In genomic region chr14:122243874-122244273, GRCm38 (mm10) we compare ENCODE assay signal across 23 mouse cellular contexts.
DNase-seq lines count a peak whose midpoint lies in the region; ATAC-seq and TF ChIP-seq lines count a peak whose summit lies in the region.
"Had no signal": no experiment of that assay in that cellular context is flagged by ENCODE, and none has a peak within 500 bp of the region (broad histone marks: within the 10 kb centered on the region; RNA-seq: fewer than 3 reads in every experiment).

No protein-coding gene starts in this region.

- no peak overlapping the region for H3K4me3 ChIP-seq in G1E (ENCODE audit: low read depth, low read length)
- H3K4me3 ChIP-seq: embryonic facial prominence, embryonic 12.5 days; embryonic facial prominence, embryonic 15.5 days; gastrocnemius, adult 2 months; hindbrain, embryonic 12.5 days; hindbrain, embryonic 15.5 days had no signal

- no peaks in the 10 kb centered on the region for H3K9me3 ChIP-seq in G1E (replicated peaks)
- H3K9me3 ChIP-seq: embryonic facial prominence, embryonic 12.5 days; embryonic facial prominence, embryonic 15.5 days; hindbrain, embryonic 12.5 days; hindbrain, embryonic 15.5 days had no signal

- H3K36me3 ChIP-seq in G1E (replicated peaks), result peaks cover 14% of the 10 kb centered on the region
- H3K36me3 ChIP-seq: embryonic facial prominence, embryonic 12.5 days; embryonic facial prominence, embryonic 15.5 days; hindbrain, embryonic 12.5 days; hindbrain, embryonic 15.5 days had no signal

- no peaks in the 10 kb centered on the region for H3K27me3 ChIP-seq in G1E (ENCODE audit: insufficient read depth, low read length)
- H3K27me3 ChIP-seq: embryonic facial prominence, embryonic 12.5 days; embryonic facial prominence, embryonic 15.5 days; hindbrain, embryonic 12.5 days; hindbrain, embryonic 15.5 days had no signal

- DNase-seq in A20 (ENCODE audit: low read depth, low spot score), result peak; percentile 33
- no peak for DNase-seq in G1E (ENCODE audit: low spot score)
- no peak for DNase-seq in Muller cell, postnatal 12 days (ENCODE audit: inconsistent ontology term)
- no peak for DNase-seq in kidney, postnatal 4 days
- no peak for DNase-seq in c-Kit-positive CD71-positive TER-119-positive erythroid progenitor cells, embryonic 14.5 days (ENCODE audit: low spot score)
- DNase-seq: adrenal gland, postnatal 10 days; adrenal gland, postnatal 36 days; cerebellum, adult 11 months; cerebellum, adult 8-10 months; cerebellum, postnatal 10 days; cerebellum, postnatal 36 days; embryo, embryonic 11 days; forebrain, postnatal 0 days; gastrocnemius, adult 2 months; gastrocnemius, postnatal 14 days; heart, adult 18-20 months had no signal

- peak; percentile 65 for ATAC-seq in G1E (ENCODE audit: extremely low read depth, insufficient number of reproducible peaks, low FRiP score, poor library complexity, severe bottlenecking)
- ATAC-seq in granulocyte monocyte progenitor cell, adult 5-6 weeks (replicated peaks; ENCODE audit: poor library complexity, severe bottlenecking), result peak; percentile 27; the same call in 1 of the 2 replicates
- ATAC-seq: forebrain, embryonic 14.5 days; forebrain, postnatal 0 days; intestine, postnatal 0 days had no signal

- peaks cover 5% of the 10 kb centered on the region for H3K4me1 ChIP-seq in G1E (ENCODE audit: insufficient read depth, low read depth, low read length)
- H3K4me1 ChIP-seq: embryonic facial prominence, embryonic 12.5 days; embryonic facial prominence, embryonic 15.5 days; hindbrain, embryonic 12.5 days; hindbrain, embryonic 15.5 days had no signal

- TF ChIP-seq CTCF in G1E (IDR thresholded peaks at IDR 0.05; ENCODE audit: low read depth, low read length), result no peak
